Mouse (Mus musculus): ENCODE measurements at regions not wholly inside any gene's neighbourhood (a gene's known extent, or its start where the extent isn't known, plus 50 kb on each side); places are given as distances from the start of the nearest gene placed in this dataset.

DNA sequence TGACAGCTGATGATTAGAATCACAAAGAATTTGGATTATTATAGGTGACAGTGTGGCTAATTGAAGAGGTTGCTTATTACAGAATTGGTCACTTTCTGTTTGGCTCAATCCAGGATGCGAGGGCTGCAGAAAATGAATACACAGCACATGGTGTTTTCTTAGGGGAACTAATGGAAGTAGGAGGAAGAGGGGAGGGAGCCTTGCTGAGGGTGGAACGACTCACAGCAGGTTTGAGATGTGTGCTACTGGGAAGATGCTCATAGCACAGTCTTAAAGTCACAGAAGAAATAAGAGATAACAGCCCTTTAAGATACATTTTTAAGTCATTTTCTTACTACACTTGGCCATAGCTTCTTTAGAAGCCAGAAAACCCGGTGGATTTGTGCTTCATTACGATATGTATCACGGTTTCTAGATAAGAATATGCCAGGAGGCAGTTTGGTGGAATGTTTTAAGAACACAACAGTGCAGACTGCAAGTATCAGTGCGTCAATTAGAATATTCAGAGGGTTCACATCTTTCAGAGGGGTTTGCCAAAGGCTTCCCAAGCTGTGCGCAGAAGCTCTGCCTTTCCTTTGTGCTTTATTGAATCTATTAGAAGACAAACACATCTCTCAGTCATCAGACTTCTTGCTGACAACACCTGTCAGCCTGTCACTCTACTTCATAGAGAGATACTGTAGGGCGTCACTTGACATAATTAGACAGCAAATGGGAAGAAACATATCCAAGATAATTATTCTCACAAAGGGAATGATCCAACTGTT, 853.7 kb downstream of the Otol1 start:
- H3K4me1 ChIP-seq (ENCODE audit: control insufficient read depth, insufficient read depth, low read length) = no peaks in the 10 kb centered on the region
- no peak overlapping the region for H3K4me2 ChIP-seq (ENCODE audit: low read length)
- no peaks in the 10 kb centered on the region for H3K36me3 ChIP-seq (ENCODE audit: control insufficient read depth, insufficient read depth, low read length)
- WGBS = 65% methylated on average over 8 of the region's 8 CpGs
- H3K9me3 ChIP-seq (replicated peaks; ENCODE audit: control insufficient read depth, low read length) = no peaks in the 10 kb centered on the region
- DNase-seq (ENCODE audit: low spot score) (peak; percentile 75), ATAC-seq (peak; percentile 79)
- H3K27me3 ChIP-seq (replicated peaks; ENCODE audit: control insufficient read depth, insufficient read depth, low read length) = no peaks in the 10 kb centered on the region
- no peak overlapping the region for H3K9ac ChIP-seq (ENCODE audit: low read length)
- H3K4me3 ChIP-seq (ENCODE audit: low read depth, low read length) = no peak overlapping the region
- peak overlapping the region; percentile 49 for H3K27ac ChIP-seq (ENCODE audit: low read depth, low read length)

DNA sequence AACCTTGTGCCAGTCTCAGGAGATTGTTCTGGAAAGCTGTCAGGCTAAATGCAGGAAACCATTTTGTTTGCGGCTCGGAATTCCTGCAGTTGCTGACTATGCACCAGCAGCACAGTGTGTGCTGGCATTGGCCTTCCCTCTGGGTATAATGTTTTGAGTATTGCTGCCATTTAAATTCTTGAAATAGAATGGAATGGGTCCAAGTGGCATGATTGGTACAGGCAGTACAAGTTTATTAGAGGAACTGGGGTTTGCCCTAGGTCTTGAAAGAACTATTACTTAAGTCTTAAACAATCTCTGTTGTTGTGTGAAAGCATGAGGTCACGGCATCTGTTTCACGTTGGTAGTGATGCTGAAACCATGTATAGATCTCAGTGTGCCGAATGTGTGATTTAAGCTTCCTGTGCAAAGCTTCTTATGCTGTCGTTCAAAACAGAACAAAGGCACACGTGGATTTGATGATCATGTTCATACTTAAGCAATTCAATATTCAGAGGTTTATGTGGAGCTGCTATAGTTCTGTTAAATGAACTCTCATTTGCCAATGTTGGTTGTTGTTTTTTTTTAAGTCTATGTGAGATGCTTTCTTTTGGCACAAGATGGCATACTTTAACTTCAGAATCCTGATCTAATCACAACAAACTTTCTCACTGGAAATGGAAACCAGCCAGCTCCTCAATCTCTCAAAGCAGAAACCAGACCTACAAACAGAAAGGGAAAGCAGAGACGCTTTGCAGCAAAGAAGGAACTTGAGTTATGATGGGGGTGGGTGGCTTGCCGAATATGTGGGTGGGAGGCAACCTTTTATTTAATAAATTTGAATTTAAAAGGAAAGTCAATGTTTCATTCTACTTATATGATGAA, 866.5 kb downstream of the Otol1 start:
- no peak overlapping the region for H3K4me2 ChIP-seq (ENCODE audit: low read length)
- no peak overlapping the region for H3K9ac ChIP-seq (ENCODE audit: low read length)
- H3K36me3 ChIP-seq (ENCODE audit: control insufficient read depth, insufficient read depth, low read length) = no peaks in the 10 kb centered on the region
- ATAC-seq = peak; percentile 75
- no peak overlapping the region for H3K27ac ChIP-seq (ENCODE audit: low read depth, low read length)
- H3K27me3 ChIP-seq (replicated peaks; ENCODE audit: control insufficient read depth, insufficient read depth, low read length) = no peaks in the 10 kb centered on the region
- 47% methylated on average over 9 of the region's 9 CpGs for WGBS
- peak; percentile 84 for DNase-seq (ENCODE audit: low spot score)
- H3K4me1 ChIP-seq (ENCODE audit: control insufficient read depth, insufficient read depth, low read length) = no peaks in the 10 kb centered on the region
- no peaks in the 10 kb centered on the region for H3K9me3 ChIP-seq (replicated peaks; ENCODE audit: control insufficient read depth, low read length)
- H3K4me3 ChIP-seq (ENCODE audit: low read depth, low read length) = no peak overlapping the region

DNA sequence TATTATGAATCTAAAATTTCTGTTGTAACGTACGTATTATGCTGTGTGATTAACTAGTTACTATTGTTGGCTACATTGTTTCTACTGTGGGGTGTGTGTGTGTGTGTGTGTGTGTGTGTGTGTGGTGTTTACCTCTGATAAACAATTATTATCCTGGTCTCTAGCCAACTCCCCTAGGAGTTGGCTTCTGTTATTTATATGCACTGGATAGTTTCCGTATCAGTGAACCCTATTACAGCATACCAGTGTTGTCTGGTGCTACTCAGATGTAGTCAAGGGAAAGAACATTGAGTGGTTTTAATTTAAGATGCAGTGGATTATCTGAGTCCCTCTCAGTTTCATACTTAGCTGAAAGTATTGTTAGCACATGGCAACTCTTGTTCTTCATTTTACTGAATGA, 867.2 kb downstream of the Otol1 start:
- peak; percentile 72 for DNase-seq (ENCODE audit: low spot score)

More for the DNA sequence above, 867.2 kb downstream of the Otol1 start:
- Histone ChIP-seq H3K4me3 (ENCODE audit: low read depth, low read length) (no peak overlapping the region), H3K4me2 (ENCODE audit: low read length) (no peak overlapping the region), H3K27ac (ENCODE audit: low read depth, low read length) (no peak overlapping the region), H3K27me3 (replicated peaks; ENCODE audit: control insufficient read depth, insufficient read depth, low read length) (no peaks in the 10 kb centered on the region), H3K36me3 (ENCODE audit: control insufficient read depth, insufficient read depth, low read length) (no peaks in the 10 kb centered on the region), H3K4me1 (ENCODE audit: control insufficient read depth, insufficient read depth, low read length) (no peaks in the 10 kb centered on the region), H3K9me3 (replicated peaks; ENCODE audit: control insufficient read depth, low read length) (no peaks in the 10 kb centered on the region), H3K9ac (ENCODE audit: low read length) (no peak overlapping the region)
- WGBS = 48% methylated on average over 3 of the region's 3 CpGs
- peak; percentile 69 for ATAC-seq

All from forebrain, embryonic 14.5 days (tissue).